Mouse (Mus musculus) erythroblast, embryonic 14.5 days (primary cell): ENCODE data around the gene Cbx2.

Source experiments
- GATA1 ChIP-seq: IDR thresholded peaks from 2 replicates; pipeline ENCODE4 v1.6.1; 2012; ENCODE audit warnings: low read length, inconsistent platforms, mixed read lengths
- TAL1 ChIP-seq: IDR thresholded peaks from 3 replicates; pipeline ENCODE4 v1.6.1; 2012; ENCODE audit warnings: low read length, inconsistent platforms, mixed read lengths

- TF ChIP-seq GATA1: no peak
- TF ChIP-seq TAL1: no peak
These were observed 56.1 kb downstream of the Cbx2 start for GRCm38 (mm10) chr11:119078691-119079444.
